Mouse (Mus musculus) MEL (cell line): ENCODE measurements around the gene Exoc5.

Experiments
- CTCF ChIP-seq, 3 experiments: IDR thresholded peaks in 2 of 3; conservative IDR thresholded peaks in 1 of 3; 2 replicates each; pipeline ENCODE4 v1.5.1; 2011 to 2012; ENCODE audit warnings: low read length in 3 of 3, low read depth in 2 of 3, mild to moderate bottlenecking in 2 of 3, improper control_type of control experiment in 1 of 3, inconsistent platforms in 1 of 3, mixed read lengths in 1 of 3, moderate library complexity in 1 of 3; ENCODE audit not compliant: control insufficient read depth in 1 of 3, insufficient read depth in 1 of 3, poor library complexity in 1 of 3, severe bottlenecking in 1 of 3
- HCFC1 ChIP-seq: IDR thresholded peaks from 2 replicates; pipeline ENCODE4 v1.6.1; 2012; ENCODE audit warnings: low read depth, mild to moderate bottlenecking, inconsistent platforms, low read length, improper control_type of control experiment, moderate library complexity
- MXI1 ChIP-seq: IDR thresholded peaks from 2 replicates; pipeline ENCODE4 v1.6.1; 2011; ENCODE audit warnings: mild to moderate bottlenecking, low read depth, low read length, improper control_type of control experiment
- NELFE ChIP-seq: IDR thresholded peaks from 2 replicates; pipeline ENCODE4 v1.6.1; 2011; ENCODE audit warnings: low read depth, low read length, improper control_type of control experiment
- POLR2A ChIP-seq, 2 experiments: IDR thresholded peaks; 2 replicates each; pipeline ENCODE4 v1.6.1; 2011 to 2012; ENCODE audit warnings: low read length in 2 of 2, mild to moderate bottlenecking in 2 of 2, control low read depth in 1 of 2, improper control_type of control experiment in 1 of 2, low read depth in 1 of 2, moderate library complexity in 1 of 2; ENCODE audit not compliant: control insufficient read depth in 1 of 2, insufficient read depth in 1 of 2, poor library complexity in 1 of 2

- TF ChIP-seq HCFC1 (no peak), CTCF (IDR thresholded peaks at IDR 0.05 in 2 of 3, conservative IDR thresholded peaks at IDR 0.05 in 1 of 3; ENCODE audit: control insufficient read depth in 1 of 3, insufficient read depth in 1 of 3, low read depth in 2 of 3, low read length in 3 of 3, poor library complexity in 1 of 3, severe bottlenecking in 1 of 3) (peak in 2 of 3 experiments; percentile 8 to 50; a peak in 3 of 6 replicates), POLR2A (IDR thresholded peaks at IDR 0.05; ENCODE audit: control insufficient read depth in 1 of 2, insufficient read depth in 1 of 2, low read depth in 1 of 2, low read length in 2 of 2, poor library complexity in 1 of 2) (no peak), MXI1 (no peak), NELFE (no peak)
Observed at GRCm38 (mm10) chr14:49007979-49008378, 58.5 kb downstream of the Exoc5 start.
